Mouse (Mus musculus): ENCODE results near the gene Lum.

DNA sequence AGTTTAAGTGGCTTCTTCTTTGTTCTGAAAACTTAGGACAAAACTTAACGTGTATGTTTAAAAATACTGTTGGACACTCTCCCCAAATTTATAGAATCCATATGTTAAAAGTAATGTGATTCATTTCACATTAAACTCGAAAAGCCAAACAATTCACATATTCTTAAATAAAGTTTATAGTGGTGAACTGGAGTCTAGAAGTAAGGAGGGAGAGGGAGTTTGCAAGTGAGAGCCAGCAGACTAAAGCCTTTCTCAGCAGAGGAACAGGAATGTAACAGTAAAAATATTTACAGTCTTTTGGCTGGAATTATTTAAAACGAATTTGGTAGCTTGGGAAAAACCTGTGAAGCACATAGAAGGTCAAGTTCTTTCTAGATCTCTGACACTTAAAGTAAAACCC is 26.1 kb downstream of the Lum start:
- TF ChIP-seq CTCF (IDR thresholded peaks at IDR 0.05; ENCODE audit: borderline replicate concordance, insufficient read depth, low read depth, low read length), result no peak
- no peak for TF ChIP-seq POLR2A (IDR thresholded peaks at IDR 0.05; ENCODE audit: borderline replicate concordance, insufficient read depth, low read length)
